Mouse (Mus musculus) adrenal gland, postnatal 25 days (tissue): ENCODE data around the gene Tmem107. TPM values are rescaled to one million over a fixed set of nuclear protein-coding genes. Genes with fewer than 3 reads are reported as not detected.

Experiments used
- DNase-seq: peaks from one replicate; pipeline ENCODE4 v3.0.0; 2021; ENCODE audit warnings: mixed read lengths
- total RNA-seq: library from RNA; stranded (reverse); gene quantifications from 2 replicates; pipeline ENCODE4 v1.2.3, GENCODE M21; 2021

Gene Tmem107
- total RNA-seq, 1 experiment from 2014 or later: 18.3 TPM

DNA sequence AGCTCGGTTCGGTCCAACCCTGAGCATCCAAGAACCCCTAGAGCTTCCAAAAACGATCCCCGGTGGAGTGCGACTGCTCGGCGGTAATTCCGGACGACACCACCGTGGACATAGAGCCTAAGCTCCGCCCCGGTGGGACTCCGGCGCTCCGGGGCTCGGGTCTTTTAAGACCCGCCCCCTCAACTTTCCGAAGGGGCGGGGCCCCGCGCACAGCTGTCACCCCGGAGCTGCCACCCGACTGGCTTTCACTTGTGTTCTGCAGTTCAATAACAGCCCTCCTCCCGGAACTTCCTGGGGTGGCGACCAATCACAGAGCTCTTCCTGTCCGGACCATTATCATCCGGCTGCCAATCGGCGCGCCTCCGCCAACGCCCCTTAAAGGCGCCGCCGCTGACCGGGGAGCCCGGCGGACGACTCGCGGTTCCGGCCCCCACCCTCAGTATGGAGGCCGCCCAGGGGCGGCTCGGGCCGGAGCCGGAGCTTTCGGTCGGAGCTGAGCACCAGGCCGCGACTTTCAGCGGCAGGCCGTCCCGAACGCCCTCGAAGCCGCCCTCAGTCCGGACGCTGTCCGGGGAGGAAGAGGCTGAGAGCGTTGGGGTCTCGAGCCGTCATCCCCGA, 11.1 kb upstream of the Tmem107 start, which contains the start of gene Borcs6:
TSS of gene Borcs6 (plus strand) at position 361 of the 618 bp plus-strand sequence.
- DNase-seq: peak; percentile 92

DNA sequence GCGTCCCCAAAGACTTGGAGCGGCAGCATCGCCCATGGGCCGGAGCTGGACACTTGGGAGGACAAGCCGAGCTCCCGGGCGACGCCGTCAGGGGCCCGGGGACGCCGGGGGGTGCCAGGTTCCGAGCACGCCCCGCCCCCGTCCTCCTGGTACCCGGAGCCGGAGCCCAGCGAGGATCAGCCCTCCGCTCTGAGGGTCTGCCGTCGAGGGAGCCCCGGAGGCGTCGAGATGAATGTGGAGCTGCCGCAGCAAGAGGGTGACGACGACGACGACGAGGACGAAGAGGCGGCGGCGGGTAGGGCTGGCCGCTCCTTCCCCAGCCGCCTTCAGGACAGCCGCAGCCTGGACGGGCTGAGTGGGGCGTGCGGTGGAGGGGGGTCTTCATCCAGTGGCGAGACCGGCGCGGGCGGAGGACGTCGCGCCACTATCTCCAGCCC, 10.6 kb upstream of the Tmem107 start:
- peak; percentile 66 for DNase-seq

DNA sequence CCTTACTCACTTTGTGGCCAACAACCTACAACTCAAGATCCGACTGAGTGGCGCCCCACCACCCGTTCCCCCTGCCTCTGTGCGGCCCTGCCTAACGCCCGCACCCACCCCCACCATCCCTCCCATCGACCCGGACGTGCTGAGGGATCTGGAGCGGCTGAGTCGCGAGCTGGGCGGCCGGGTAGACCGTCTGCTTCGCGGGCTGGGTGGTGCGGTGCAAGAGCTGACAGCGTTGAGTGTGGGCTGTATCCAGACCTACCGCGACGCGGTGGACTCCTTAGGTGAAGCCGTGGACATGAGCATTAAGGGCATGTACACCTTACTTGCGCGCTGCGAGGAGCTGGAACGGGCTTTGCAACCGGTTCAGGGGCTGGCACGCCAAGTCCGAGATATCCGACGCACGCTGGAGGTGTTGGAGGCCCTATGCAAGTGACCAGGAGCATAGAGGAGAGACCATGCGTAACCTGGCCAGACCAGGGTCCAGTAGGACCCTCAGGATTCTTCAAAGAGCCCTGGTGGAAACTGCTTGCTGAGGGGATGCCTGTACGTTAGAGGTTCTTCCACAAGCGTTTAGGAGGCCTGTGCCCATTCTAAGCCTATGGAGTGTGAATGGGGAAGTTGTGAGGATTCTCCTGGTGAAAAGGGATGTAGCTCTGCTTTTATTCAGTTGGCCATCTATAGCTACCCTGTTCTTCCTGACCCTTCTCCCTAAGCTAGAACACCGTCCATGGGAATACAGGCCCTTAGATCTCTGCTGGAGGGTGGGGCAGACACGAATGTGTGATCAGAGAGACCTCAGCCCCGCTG, 10.0 kb upstream of the Tmem107 start:
- peak; percentile 41 for DNase-seq

DNA sequence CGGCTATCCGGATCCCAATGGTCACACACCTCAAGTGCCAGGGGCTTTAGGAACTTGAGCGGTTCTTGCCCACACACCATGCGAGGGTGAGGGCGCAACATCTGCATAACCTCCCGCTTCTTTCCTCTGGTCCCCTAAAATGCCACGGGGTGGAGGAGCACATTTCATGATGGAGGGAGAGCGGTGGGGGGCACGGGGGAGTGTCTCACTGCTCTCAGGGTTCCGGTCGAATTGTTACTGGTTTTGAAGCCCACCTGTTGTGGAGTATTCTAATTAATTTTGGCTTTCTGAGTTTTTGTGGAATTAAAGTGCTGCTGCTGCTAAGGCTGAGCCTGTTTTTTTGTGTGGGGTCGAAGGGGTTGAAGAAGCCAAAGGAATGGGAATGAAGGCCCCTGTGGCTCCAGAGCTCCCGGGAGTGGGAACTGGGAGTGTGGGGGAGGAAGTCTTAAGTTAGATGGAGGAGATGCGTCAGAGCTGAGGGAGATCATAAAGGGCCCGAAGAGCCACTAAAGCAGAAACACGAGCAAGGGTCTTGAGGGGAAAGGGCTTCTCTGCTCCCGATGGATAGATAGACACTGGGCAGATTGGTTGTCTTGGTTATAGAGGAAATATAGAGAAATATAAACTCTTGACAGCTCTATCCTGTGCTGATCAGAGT, 9.2 kb upstream of the Tmem107 start:
- no peak for DNase-seq

DNA sequence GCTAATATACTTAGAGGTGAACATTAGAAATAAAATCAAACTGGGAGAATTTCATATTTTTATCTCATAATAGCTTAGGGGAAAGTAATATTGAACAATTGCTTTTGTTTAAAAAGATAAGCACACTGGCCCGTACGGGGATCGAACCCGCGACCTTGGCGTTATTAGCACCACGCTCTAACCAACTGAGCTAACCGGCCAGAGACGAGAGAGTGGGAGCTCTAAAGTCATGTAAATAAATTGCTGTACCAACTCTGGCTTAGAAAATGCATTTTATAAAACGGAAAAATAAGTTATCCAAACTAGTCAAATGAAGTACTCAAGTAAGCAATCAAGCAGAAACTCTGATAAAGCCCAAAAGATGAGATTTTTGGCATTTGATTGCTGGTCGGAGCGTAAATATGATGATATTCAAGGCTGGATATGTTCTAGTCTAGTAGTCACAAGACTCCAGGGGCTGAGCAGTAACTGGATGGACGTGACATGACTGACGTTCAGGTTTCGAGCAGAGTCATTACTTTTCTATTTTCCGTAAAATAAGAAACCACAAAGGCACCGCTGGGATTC, 8.3 kb upstream of the Tmem107 start:
- peak; percentile 81 for DNase-seq

DNA sequence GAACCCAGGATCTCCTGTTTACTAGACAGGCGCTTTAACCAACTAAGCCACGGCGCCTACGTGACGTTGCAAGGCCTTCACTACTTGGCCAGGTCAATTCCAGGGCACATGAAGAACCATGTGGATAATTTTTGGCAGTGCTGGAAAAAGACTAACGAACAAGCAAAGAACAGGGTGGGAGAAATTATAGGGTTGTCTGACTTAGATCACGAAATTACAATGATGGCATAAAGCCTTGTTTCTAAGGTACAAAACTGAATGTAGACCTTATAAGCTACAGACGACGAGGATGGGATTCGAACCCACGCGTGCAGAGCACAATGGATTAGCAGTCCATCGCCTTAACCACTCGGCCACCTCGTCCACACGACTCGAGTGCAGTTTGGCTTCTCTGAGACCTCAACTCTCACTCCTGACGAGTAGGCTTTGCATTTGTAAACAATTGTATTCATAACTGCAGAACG, 7.8 kb upstream of the Tmem107 start:
- peak; percentile 90 for DNase-seq

DNA sequence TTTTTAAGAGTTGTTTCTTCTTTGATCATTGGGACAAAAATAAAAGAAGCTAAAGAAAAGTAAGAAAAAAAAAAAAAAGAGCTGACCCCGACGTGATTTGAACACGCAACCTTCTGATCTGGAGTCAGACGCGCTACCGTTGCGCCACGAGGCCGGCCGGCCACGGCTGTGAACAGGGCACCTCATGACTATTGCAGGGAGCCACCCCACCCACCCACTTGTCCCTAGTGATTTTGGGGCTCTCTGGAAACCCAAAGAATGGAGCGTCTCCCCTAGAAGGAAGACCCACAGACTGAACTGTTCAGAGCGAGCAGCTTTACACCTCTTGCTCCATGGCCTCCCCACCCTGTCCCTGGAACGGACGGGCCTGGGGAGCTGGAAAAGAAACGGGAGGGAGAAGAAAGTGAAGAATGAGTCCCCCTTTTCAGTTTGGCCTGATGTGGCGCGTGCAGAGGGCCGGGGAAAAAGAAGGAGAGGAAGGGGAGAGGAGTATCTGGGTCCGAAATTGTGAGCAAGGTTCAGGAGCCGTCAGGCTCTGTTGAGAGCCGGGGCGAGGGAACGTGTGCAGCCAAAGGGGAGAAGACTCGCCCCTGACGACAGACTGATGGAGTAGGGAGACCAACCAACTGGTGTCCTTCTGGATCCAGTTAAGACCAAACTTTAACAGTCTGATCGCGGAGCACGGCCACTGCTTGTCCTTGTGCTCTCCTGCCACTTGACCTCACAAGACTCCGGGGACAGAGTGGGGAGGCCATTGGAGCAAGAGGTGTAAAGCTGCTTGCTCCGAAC, 7.0 kb upstream of the Tmem107 start:
- DNase-seq: peak; percentile 86

DNA sequence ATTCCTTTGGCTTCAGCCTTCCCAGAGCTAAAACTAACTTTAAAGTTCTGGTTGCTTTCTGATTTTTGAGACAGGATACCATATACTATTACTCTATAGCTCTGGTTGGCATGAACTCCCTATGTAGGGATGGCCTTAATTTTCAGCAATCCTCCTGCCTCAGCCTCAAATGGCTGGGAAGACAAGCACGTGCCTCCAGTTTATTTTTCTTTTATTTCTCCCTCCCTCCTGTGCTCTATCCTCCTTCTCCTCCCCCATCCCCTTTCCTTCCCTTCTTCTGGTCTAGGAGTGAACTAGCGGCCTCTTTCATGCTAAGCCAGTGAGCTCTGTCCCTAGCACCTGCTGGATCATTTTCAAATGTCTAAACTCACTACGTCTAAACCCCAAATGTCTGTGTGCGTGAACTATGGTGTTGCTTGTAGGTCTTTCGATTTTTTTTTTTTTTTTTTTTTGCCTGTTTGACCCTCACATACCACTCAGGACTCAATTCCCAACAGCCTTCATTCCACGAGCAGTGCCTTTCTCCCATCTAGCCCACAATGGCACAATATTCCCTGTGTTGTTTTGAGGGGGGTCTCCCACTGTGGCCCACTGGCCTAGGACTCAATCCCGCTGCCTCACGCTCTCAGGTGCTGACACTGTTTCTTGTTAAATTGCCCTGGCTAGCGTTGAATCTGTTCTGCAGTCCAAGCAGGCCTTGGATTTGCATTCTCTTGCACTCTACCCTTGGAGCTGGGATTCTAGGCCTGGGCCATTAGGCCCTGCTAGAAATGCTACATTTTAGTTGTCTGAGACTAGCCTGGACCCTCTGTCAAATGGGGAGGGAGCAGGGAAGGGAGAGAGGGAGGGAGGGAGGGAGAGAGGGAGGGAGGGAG, 6.1 kb upstream of the Tmem107 start:
- DNase-seq: no peak

DNA sequence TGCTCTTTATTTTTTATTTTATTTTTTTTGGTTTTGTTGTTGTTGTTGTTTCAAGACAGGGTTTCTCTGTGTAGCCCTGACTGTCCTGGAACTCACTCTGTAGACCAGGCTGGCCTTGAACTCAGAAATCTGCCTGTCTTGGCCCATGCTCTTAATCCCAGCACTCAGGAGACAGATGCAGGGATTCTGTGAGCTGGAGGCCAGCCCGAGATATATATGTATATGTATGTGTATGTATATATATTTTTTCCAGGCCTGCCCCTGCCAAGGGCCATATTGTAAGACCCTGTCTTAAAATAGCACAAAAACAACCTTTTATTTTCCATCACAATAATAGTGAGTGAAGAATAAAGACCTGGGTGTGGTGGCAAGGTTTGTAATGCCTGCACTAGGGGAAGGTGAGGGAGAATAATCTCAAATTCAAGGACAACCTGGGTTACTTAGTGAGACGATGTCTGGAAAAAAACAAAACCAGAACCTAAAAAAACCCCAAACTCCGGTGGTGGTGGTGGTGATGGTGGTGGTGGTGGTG, 5.1 kb upstream of the Tmem107 start:
- no peak for DNase-seq

DNA sequence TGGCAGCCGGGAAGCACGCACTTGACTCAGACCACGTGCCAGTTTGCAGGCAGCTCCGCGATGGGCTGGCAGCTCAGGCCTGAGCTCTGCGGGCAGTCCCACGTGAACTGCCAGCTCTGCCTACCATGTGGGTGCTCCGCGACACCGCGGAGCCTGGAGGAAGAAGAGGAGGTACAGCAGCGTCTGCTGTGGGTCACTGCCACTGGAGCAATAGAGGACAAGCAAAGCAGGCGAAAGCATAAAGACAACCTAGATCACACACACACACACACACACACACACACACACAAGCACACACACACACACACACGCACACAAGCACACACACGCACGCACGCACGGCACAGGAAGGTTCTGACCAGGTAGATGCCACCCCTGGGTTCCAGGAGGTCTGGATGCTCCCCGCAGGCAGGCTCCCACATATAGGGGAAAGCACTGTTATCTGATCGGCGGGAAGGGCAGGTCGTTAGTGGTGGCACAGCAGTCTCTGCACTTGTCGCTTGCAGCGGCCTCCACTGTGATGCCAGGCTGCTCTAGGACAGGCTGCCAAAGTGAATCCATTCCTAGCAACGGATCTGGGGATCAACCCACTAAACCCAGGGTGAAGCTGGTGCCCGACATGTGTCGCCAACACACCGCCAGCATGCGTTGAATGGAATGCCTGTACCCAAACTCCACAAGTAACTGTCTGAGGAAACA, 4.3 kb upstream of the Tmem107 start:
- peak; percentile 60 for DNase-seq

DNA sequence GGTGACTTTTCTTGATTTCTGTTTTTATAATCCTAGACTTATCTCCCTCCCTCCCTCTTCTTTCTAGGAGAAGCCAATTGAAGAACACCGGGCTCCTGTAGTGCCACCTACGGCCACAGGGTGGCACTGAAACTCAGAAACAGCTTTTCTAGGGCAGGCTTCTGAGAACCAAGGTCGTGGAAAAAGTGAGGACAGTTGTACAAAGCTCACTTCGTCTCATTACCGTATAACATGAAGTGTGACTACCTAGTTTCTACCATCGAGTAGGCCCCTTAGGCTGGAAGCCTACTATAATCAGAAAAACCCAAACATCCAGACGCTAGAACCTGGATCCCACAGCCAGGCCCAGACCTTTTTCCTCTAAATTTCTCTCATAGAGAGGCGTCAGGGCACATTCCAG, 3.6 kb upstream of the Tmem107 start:
- peak; percentile 87 for DNase-seq

DNA sequence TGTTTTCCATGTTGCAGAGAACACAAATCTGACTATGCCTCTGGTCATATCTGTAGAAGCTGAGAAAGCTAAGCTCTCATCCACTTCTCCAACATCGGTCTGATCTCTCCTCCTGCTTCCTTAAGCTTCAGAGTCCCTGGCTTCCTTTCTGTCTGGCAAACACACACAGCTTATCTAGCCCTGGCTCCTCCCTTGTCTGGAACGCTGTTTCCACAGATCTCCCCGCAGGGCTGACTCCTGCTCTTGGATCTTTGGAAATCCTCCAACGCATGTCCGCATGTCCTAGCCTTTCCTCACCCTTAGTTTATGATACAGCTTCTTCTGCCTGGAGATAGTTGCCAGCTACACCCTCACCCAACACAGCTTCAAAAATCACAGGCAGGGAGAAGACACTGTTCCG, 3.0 kb upstream of the Tmem107 start:
- DNase-seq: peak; percentile 39

DNA sequence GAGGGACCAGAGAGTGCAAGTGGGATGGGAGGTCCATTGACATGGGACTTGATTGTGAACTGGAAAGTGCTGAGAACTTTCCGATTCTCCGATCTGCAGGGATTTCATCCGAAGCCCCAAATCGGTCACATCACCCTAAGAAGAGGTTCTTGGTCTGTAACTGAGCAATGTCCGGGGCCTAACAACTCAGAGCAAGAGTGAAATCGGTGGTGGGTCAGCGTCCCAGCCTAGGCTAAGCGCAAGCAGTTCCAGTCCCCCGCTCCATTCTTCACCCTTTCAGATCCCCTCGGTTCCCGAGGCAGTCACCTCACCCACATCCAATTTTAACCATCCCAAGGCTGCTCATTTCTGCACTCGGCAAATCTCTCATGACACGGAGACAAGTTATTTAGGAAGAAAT, 513 bp upstream of the Tmem107 start:
- DNase-seq: no peak

DNA sequence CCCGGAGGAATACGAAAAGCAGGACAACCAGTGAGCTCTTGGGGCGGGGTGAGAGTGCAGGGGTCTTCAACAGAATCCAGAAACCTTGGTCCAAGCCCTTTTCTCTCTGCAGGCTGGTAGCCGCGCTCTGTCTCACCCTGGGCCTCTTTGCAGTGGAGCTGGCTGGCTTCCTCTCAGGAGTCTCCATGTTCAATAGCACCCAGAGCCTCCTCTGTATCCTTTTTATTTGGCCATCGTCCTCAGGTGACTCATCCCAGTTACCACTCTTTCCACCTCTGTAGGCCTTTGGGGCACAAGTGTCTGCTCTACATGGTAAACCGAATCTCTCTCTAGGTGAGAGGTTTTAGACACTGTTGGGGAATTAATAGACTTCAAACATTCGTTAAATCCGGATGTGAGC, 656 bp downstream of the Tmem107 start:
- DNase-seq: no peak

DNA sequence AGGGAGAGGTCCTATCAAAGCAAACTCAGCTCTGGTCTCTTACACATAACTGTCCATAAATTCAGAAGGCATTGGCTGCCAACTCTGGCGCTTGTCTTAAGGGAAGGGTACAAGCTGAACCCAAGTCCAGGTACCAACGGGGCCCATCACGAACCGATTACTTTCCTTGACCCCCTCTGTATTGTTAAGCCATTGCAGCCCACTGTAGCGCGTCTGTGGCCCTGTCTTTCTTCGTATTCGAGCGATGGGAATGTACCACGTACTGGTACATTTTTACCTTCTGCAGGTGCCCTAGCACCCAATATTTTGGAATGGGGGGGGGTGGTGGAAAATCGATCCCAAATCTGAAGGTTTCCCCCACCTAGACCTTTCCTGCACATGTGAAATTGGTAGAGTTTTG, 1.6 kb downstream of the Tmem107 start:
- no peak for DNase-seq

DNA sequence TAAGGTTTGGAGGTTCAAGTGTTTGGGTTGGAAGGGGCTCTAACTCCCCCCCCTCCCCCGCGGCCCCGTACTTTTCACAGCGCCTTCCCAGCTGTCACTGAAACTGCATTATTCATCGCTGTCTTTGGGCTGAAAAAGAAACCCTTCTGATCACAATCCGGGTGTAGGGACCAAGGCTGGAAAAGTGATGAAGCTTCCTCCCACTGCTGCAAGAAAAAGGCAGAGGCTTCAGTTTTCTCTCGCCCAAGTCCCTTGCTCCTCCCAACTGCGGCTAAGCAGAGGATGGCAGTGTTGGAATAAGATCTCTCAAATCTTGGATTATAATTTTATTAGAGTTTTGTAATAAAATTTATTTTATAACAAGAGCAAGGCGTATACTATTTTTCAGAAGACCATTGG, 2.1 kb downstream of the Tmem107 start:
- DNase-seq: no peak

DNA sequence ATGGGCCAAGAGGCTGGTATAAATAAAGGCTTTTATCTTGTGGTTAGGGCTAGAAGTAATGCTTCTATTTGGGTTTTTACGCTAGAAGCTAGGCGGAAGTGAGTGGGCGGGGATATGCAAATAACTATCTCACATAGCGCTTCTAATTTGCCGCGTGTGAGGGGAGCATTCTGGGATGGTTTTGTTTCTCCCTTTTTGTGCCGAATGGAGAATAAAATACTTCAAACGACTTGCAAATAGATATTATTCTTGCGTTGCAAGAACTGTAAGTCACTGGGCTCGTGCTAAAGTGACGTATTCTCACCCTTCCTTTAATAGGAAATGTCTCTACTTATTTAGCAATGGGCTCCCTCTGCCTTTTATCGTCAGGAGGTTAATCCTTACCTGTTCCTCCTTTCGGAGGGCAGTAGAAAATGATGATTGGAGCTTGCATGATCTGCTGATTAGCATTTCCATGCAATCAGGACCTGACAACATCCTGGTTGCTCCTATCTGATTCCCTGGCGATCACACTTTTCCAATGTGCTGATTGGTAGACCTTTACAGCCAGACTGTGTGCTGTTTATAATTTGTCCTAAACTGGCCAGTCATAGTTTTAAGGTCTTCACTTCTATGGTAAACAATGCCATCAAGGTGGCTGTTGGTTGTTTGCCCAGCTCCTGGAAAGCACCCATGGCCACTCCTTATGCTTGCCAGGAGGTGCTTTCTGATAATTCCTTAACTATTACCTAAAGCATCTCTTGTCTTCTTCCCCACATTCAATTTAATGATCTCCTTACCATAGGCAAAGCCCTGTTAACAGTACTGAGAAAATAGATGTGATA, 2.7 kb downstream of the Tmem107 start:
- peak; percentile 64 for DNase-seq

DNA sequence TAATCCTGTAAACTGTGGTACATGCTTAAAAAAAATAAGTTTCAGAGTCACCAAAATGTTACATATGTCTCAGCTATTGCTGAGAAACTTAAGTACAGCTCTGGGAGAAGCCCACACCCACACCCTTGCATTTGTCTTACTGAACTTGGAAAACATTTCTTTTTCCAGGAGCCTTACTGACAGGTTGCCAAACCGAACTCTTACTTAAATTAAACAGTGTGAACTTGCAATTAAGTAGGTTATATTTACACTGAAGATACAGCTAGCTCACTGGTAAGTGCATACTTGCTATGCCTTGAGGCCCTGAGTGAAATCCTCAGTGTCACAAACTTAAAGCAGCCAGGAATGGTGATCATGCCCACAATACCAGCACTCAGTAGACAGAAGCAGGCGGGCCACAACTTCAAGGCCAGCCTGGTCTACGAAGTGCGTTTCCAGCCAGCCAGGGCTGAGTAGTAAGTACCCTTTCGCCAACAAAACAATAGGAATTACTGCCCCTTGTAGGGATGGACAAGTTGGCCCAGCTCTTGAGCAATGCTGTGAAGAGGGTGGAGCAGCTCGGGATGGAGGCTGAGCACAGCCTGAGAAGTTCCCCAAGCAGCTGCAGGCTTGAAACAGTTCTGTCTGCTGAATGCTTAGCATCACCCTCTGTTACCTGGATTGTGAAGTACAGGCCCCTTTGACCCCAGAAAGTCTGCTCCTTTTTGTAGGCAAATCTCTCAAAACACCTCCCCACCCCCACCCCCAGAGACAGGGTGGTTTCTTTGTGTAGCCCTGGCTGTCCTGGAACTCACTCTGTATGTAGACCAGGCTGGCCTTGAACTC, 3.6 kb downstream of the Tmem107 start:
- DNase-seq: no peak
